Mouse (Mus musculus) olfactory bulb, adult 2 months (tissue): ENCODE data around the gene Vars.
"Not testable (repeated sequence)": the region's sequence is repeated elsewhere in the genome, so short reads cannot be mapped to it uniquely, and the experiment has no call there.

Source experiments
- CTCF ChIP-seq: fragments of 200-500 bp; IDR thresholded peaks from 2 replicates; pipeline ENCODE4 v1.5.1; 2012; ENCODE audit warnings: low read depth, mild to moderate bottlenecking, low read length, moderate library complexity; ENCODE audit not compliant: insufficient read depth
- POLR2A ChIP-seq: fragments of 200-500 bp; IDR thresholded peaks from 2 replicates; pipeline ENCODE4 v1.6.1; 2012; ENCODE audit warnings: mild to moderate bottlenecking, low read depth, low read length, moderate library complexity; ENCODE audit not compliant: insufficient read depth

DNA sequence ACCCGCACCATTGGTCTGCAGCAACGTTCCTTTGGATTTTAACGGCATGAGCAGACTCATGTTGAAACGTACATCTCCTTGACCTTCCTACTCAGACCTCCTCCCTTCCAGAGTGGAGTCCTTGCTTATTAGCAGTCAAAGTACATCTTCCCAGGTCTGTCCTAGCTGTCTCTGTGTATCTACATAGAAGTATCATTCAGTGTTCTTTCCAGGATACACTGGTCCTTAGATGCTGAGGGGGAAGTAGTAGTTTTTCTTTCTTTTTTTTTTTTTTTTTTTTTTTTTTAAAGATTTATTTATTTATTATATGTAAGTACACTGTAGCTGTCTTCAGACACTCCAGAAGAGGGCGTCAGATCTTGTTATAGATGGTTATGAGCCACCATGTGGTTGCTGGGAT, 5.1 kb downstream of the Vars start:
- not testable (repeated sequence) for TF ChIP-seq CTCF, POLR2A
